Mouse (Mus musculus): ENCODE measurements around the gene Lcmt2. TPM values are rescaled to one million over a fixed set of nuclear protein-coding genes. Genes with fewer than 3 reads are reported as not detected.

The Lcmt2 gene
- polyA plus RNA-seq, 2 experiments from 2014 or later: 4.1 to 6.3 TPM

DNA sequence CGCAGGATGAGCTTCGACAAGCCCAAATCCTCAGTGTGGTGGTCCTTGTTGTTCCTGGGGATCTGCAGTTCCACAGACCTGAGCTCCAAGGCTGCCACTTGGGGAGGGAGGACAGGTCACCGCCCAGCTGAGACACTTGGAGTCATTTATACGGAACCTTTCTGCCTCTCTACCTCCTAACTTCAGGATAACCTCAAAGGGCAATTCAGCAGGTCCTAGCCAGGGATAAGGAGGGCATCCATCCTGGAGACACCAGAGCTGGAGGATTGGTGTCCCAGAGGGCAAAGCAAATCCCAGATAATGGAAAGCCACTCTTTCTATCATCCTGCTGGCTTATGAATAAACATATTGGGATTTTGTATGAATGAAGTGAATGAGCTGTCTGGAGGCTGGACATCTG is 30.8 kb downstream of the Lcmt2 start, which contains the start of gene Tgm7:
Gene Tgm7, minus strand, starts transcription at position 101 of the 400 bp plus-strand sequence.
- no peak for ATAC-seq

DNA sequence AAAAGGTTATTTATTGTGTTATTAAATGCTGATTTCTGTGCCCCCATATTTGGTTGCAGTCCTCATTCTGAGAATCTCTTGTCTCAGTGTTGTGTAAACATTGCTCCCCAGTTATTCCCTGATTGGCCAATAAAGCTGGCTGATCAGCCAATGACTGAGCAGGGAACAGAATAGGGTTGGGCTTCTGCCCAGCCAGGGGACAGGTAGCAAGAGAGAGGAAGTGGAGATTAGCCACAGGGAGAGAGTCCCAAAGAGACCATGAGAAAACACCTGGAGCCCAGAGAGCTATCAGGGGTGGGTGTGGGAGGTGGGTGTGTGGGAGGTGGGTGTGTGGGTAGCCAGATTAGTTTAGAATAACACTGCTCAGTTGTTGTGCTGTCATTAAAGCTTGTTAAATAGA is 34.5 kb downstream of the Lcmt2 start:
- no peak for ATAC-seq

GRCm38 (mm10) chr2:121102051-121102450 is 38.4 kb downstream of the Lcmt2 start:
- peak; percentile 46 for ATAC-seq

DNA sequence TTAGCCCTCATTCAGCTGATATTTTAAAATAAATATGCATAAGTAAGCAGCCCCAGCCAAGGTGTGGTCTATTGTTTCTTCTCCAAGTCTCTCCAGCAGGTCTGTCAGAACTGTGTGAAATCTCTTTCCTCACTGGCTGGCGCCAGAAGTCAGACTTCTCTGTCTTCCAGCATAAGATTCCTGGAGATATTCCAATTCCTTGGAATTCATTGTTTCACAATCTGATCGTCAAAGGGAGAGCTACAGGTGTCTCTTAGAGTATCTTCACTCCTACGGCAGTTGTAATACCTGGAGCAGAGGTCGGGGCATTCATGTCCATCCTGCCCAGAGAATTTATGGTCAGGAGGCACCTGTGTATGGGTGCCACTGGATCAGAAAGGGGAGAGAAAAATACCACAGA is 50.7 kb downstream of the Lcmt2 start:
- ATAC-seq: no peak

GRCm38 (mm10) chr2:121088507-121088906 is 51.9 kb downstream of the Lcmt2 start:
- no peak for ATAC-seq

GRCm38 (mm10) chr2:121085480-121086185 is 54.8 kb downstream of the Lcmt2 start, which contains the start of gene Tgm5:
Gene Tgm5 (minus strand): TSS chr2:121085841.
- no peak for ATAC-seq

- no peak for ATAC-seq
These were observed 57.8 kb downstream of the Lcmt2 start for GRCm38 (mm10) chr2:121082626-121083025.

Other genes with a start within 250 kb of the Lcmt2 start
- 10 to 100 TPM; 32.0 to 46.4 TPM for gene Ubr1, start 169.9 kb downstream of the Lcmt2 start, polyA plus RNA-seq (2017; shearing (Covaris generic))
- gene Tmem62, start 163.6 kb downstream of the Lcmt2 start, polyA plus RNA-seq (2017; shearing (Covaris generic)): 10 to 100 TPM; 10.6 to 13.4 TPM
- 100 to 1,000 TPM; 141 to 151 TPM for gene Ccndbp1, start 132.2 kb downstream of the Lcmt2 start, polyA plus RNA-seq (2017; shearing (Covaris generic))
- gene Epb42, start 103.6 kb downstream of the Lcmt2 start, polyA plus RNA-seq (2017; shearing (Covaris generic)): under 1 TPM; 0.61 to 0.78 TPM
- gene Tgm5, start 54.8 kb downstream of the Lcmt2 start, polyA plus RNA-seq (2017; shearing (Covaris generic)): not detected
- gene Tgm7, start 30.9 kb downstream of the Lcmt2 start, polyA plus RNA-seq (2017; shearing (Covaris generic)): under 1 TPM in 1 of 2 experiments, not detected in 1; 0.41 TPM
- gene Adal, start 225 bp downstream of the Lcmt2 start, polyA plus RNA-seq (2017; shearing (Covaris generic)): 10 to 100 TPM; 20.4 to 22.6 TPM
- gene Tubgcp4, start 30.0 kb upstream of the Lcmt2 start, polyA plus RNA-seq (2017; shearing (Covaris generic)): 10 to 100 TPM; 67.7 to 89.4 TPM
- 10 to 100 TPM; 26.5 to 33.9 TPM for gene Zscan29, start 30.5 kb upstream of the Lcmt2 start, polyA plus RNA-seq (2017; shearing (Covaris generic))
- gene Trp53bp1, start 130.8 kb upstream of the Lcmt2 start, polyA plus RNA-seq (2017; shearing (Covaris generic)): 10 to 100 TPM; 22.9 to 30.2 TPM
- gene Map1a, start 148.9 kb upstream of the Lcmt2 start, polyA plus RNA-seq (2017; shearing (Covaris generic)): under 1 TPM; 0.10 to 0.32 TPM
- gene Ppip5k1, start 214.7 kb upstream of the Lcmt2 start, polyA plus RNA-seq (2017; shearing (Covaris generic)): 1 to 10 TPM; 9.6 to 9.8 TPM
- 1 to 10 TPM in 1 of 2 experiments, under 1 TPM in 1; 0.83 to 1.5 TPM for gene Ckmt1, start 217.1 kb upstream of the Lcmt2 start, polyA plus RNA-seq (2017; shearing (Covaris generic))
- under 1 TPM; 0.31 to 0.60 TPM for gene Strc, start 246.5 kb upstream of the Lcmt2 start, polyA plus RNA-seq (2017; shearing (Covaris generic))